Mouse (Mus musculus): ENCODE results near the gene Galk1.

Galk1 gene

GRCm38 (mm10) chr11:116007095-116007850, 5.2 kb downstream of the Galk1 start:
- POLR2A ChIA-PET = interaction anchor here in 3 of 4 experiments (0.6 to 13.1 kb wide), 10 partner anchors 9 to 95 kb away, joined by 3 to 392 read pairs (median 6); no protein-coding TSS in a partner anchor
- CTCF ChIA-PET = interaction anchor here in 2 of 4 experiments (0.5 to 1.6 kb wide), 5 partner anchors 8 to 78 kb away, joined by 3 to 8 read pairs (median 3); no protein-coding TSS in a partner anchor

GRCm38 (mm10) chr11:116005701-116006419, 6.7 kb downstream of the Galk1 start:
- ChIA-PET POLR2A (interaction anchor here (0.6 to 13.1 kb wide), 25 partner anchors 12 to 418 kb away, joined by 3 to 392 read pairs (median 3); partner anchors contain the start of genes H3f3b (in 1 of the 4) and Tmem94 (in 1 of the 4)), CTCF (interaction anchor here (0.6 to 1.9 kb wide), 13 partner anchors 12 to 606 kb away, joined by 3 to 5 read pairs (median 4); no protein-coding TSS in a partner anchor)

- ChIA-PET POLR2A (interaction anchor here (0.6 to 13.1 kb wide), 42 partner anchors 8 to 392 kb away, joined by 3 to 392 read pairs (median 4); partner anchors contain the start of genes Galk1 (in 2 of the 4), Itgb4 (in 1 of the 4), Mif4gd (in 1 of the 4) and Recql5 (in 1 of the 4)), CTCF (interaction anchor here (0.6 to 2.7 kb wide), 34 partner anchors 8 to 605 kb away, joined by 3 to 10 read pairs (median 4); partner anchors contain the start of genes Galk1 (in 1 of the 4), Itgb4 (in 1 of the 4), Mrpl38 (in 1 of the 4) and Myo15b (in 1 of the 4))
Observed at GRCm38 (mm10) chr11:116004840-116005700, 7.4 kb downstream of the Galk1 start.

- CTCF ChIA-PET = interaction anchor here (0.6 to 2.7 kb wide), 31 partner anchors 8 to 453 kb away, joined by 3 to 10 read pairs (median 4); partner anchors contain the start of genes Galk1 (in 1 of the 4), Itgb4 (in 1 of the 4), Mrpl38 (in 1 of the 4) and Myo15b (in 1 of the 4)
- POLR2A ChIA-PET = interaction anchor here (0.5 to 13.1 kb wide), 35 partner anchors 8 to 391 kb away, joined by 3 to 392 read pairs (median 4); partner anchors contain the start of genes Galk1 (in 2 of the 4), Itgb4 (in 1 of the 4), Mif4gd (in 1 of the 4) and Recql5 (in 1 of the 4)
Observed at GRCm38 (mm10) chr11:116004186-116004823, 8.2 kb downstream of the Galk1 start.

- ChIA-PET CTCF (interaction anchor here in 2 of 4 experiments (1.5 to 2.7 kb wide), 2 partner anchors 10 to 15 kb away, joined by 5 to 10 read pairs; partner anchors contain the start of gene Galk1 (in 1 of the 2)), POLR2A (interaction anchor here in 3 of 4 experiments (0.6 to 10.1 kb wide), 7 partner anchors 9 to 135 kb away, joined by 3 to 145 read pairs (median 4); partner anchors contain the start of genes Galk1 (in 2 of the 3) and Mrpl38 (in 1 of the 3))
Observed at GRCm38 (mm10) chr11:116002894-116003293, 9.6 kb downstream of the Galk1 start.

GRCm38 (mm10) chr11:116001725-116002124, 10.8 kb downstream of the Galk1 start:
- ChIA-PET CTCF (interaction anchor here (0.5 to 3.0 kb wide), 10 partner anchors 9 to 103 kb away, joined by 3 to 19 read pairs (median 4); partner anchors contain the start of gene Itgb4 (in 1 of the 4)), POLR2A (interaction anchor here in 2 of 4 experiments (0.5 to 10.1 kb wide), 9 partner anchors 9 to 137 kb away, joined by 3 to 145 read pairs (median 4); partner anchors contain the start of genes Galk1 (in 1 of the 2) and Mrpl38 (in 1 of the 2))

- CTCF ChIA-PET = interaction anchor here (0.5 to 3.2 kb wide), 25 partner anchors 9 to 278 kb away, joined by 3 to 60 read pairs (median 5); partner anchors contain the start of genes Itgb4 (in 2 of the 4), Galk1 (in 1 of the 4) and Recql5 (in 1 of the 4)
- POLR2A ChIA-PET = interaction anchor here in 3 of 4 experiments (0.6 to 10.1 kb wide), 21 partner anchors 9 to 277 kb away, joined by 3 to 145 read pairs (median 5); partner anchors contain the start of genes Recql5 (in 2 of the 3), Galk1 (in 1 of the 3) and Sap30bp (in 1 of the 3)
Observed at GRCm38 (mm10) chr11:116000607-116001006, 11.9 kb downstream of the Galk1 start.

- POLR2A ChIA-PET = interaction anchor here (0.5 to 10.1 kb wide), 39 partner anchors 9 to 689 kb away, joined by 3 to 145 read pairs (median 4); partner anchors contain the start of genes Galk1 (in 2 of the 4), Itgb4 (in 1 of the 4), Recql5 (in 1 of the 4) and Sap30bp (in 1 of the 4)
- CTCF ChIA-PET = interaction anchor here (0.5 to 3.2 kb wide), 55 partner anchors 8 to 1320 kb away, joined by 3 to 60 read pairs (median 4); partner anchors contain the start of genes Galk1 (in 1 of the 4), Itgb4 (in 1 of the 4), Mif4gd (in 1 of the 4) and Myo15b (in 1 of the 4)
Observed at GRCm38 (mm10) chr11:115999538-116000143, 12.9 kb downstream of the Galk1 start.

- CTCF ChIA-PET = interaction anchor here (0.6 to 3.2 kb wide), 46 partner anchors 8 to 1321 kb away, joined by 3 to 60 read pairs (median 4); partner anchors contain the start of genes Galk1 (in 1 of the 4), Itgb4 (in 1 of the 4), Mif4gd (in 1 of the 4) and Myo15b (in 1 of the 4)
- POLR2A ChIA-PET = interaction anchor here (0.5 to 10.1 kb wide), 29 partner anchors 9 to 119 kb away, joined by 3 to 145 read pairs (median 6); partner anchors contain the start of genes Galk1 (in 2 of the 4), Itgb4 (in 1 of the 4), Recql5 (in 1 of the 4) and Sap30bp (in 1 of the 4)
Observed at GRCm38 (mm10) chr11:115999027-115999426, 13.5 kb downstream of the Galk1 start.

- ChIA-PET POLR2A (interaction anchor here in 1 of 4 experiments (0.7 to 10.1 kb wide), 4 partner anchors 15 to 461 kb away, joined by 3 to 145 read pairs (median 3); partner anchors contain the start of genes Galk1 and Sumo2), CTCF (interaction anchor here in 1 of 4 experiments (0.7 to 3.2 kb wide), 2 partner anchors 11 to 57 kb away, joined by 3 to 60 read pairs; no protein-coding TSS in a partner anchor)
Observed at GRCm38 (mm10) chr11:115997662-115998061, 14.9 kb downstream of the Galk1 start.

GRCm38 (mm10) chr11:115997047-115997446, 15.5 kb downstream of the Galk1 start:
- CTCF ChIA-PET = interaction anchor here in 2 of 4 experiments (1.0 to 1.2 kb wide), 2 partner anchors 57 to 98 kb away, joined by 3 to 4 read pairs; no protein-coding TSS in a partner anchor
- POLR2A ChIA-PET = interaction anchor here in 3 of 4 experiments (0.6 to 10.1 kb wide), 5 partner anchors 11 to 461 kb away, joined by 3 to 145 read pairs (median 3); partner anchors contain the start of gene Sumo2 (in 1 of the 3)

GRCm38 (mm10) chr11:115995256-115995655, 17.3 kb downstream of the Galk1 start:
- POLR2A ChIA-PET = interaction anchor here in 1 of 4 experiments (1.0 kb wide), 1 partner anchor 17 kb away, joined by 3 read pairs; the partner anchor contains the start of gene Galk1

GRCm38 (mm10) chr11:115992098-115992497, 20.4 kb downstream of the Galk1 start:
- CTCF ChIA-PET = interaction anchor here in 3 of 4 experiments (0.9 to 1.4 kb wide), 6 partner anchors 8 to 52 kb away, joined by 3 to 6 read pairs (median 3); partner anchors contain the start of gene Itgb4 (in 1 of the 3)
- POLR2A ChIA-PET = interaction anchor here in 2 of 4 experiments (0.6 to 2.2 kb wide), 8 partner anchors 9 to 47 kb away, joined by 3 to 7 read pairs (median 4); partner anchors contain the start of gene Itgb4 (in 1 of the 2)

More at GRCm38 (mm10) chr11:115995256-115995655, 17.3 kb downstream of the Galk1 start:
- CTCF ChIA-PET = no interaction called here

GRCm38 (mm10) chr11:115989686-115990085, 22.8 kb downstream of the Galk1 start:
- POLR2A ChIA-PET = interaction anchor here in 2 of 4 experiments (0.6 to 3.6 kb wide), 23 partner anchors 9 to 1029 kb away, joined by 3 to 20 read pairs (median 5); partner anchors contain the start of genes Galk1 (in 1 of the 2) and Itgb4 (in 1 of the 2)
- CTCF ChIA-PET = interaction anchor here in 3 of 4 experiments (0.5 to 1.9 kb wide), 11 partner anchors 10 to 362 kb away, joined by 3 to 16 read pairs (median 4); partner anchors contain the start of gene Itgb4 (in 1 of the 3)
